Mouse (Mus musculus): Measurements from ENCODE around the gene Loxl3.

Gene Loxl3

DNA sequence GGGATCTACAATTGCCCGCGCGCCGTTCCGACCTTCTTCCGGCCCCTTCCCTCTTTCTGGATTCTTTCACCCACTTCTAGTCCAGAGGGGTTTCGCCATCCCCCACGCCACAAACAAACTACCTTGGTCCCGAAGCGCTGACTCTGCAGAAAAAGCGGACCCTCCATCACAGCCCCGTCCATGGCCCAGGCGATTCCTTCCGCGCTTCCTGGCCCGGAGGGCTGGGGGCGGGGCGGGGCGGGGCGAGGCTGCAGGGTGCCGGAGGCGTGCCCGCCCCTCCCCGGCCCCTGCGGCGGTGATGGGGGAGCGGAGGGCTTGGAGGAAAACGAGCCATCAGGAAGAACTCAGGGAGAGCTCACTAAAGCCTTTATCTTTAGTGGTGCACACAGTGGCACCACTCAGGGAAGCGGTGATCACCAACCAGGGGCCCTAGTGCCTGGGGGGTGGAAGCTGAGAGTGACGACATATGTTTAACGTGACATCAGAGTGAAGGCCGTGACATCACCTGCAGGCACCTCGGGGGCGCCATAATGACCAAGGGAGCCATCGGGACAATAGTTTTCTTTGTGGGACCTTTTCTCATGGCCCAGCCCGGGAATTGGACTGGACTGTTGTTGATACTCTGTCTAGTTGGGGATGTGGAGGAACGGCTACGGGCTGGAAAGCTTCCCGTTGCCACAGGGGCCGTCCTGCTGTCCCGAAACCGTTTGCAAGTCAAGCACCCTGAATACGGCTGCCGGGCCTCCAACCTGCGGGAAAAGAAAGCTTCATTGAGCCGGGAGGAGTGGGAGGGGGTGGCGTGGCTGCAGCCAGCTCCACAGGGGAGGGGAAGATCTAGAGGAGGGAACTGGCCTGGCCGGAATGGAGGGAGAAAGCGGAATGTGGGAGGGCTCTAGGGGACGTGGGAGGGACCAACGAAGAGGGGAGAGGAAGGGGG is at the start of gene Loxl3, which contains the start of gene Dok1:
Loxl3 (plus strand) TSS at position 925 of the 937 bp plus-strand sequence.
Dok1 (minus strand) TSS at position 223 of the 937 bp plus-strand sequence.
- peak; percentile 74 to 87 for DNase-seq (ENCODE audit: low spot score in 2 of 2)

GRCm38 (mm10) chr6:82987411-82987971 is 46.5 kb upstream of the Loxl3 start:
- no peak for DNase-seq (ENCODE audit: low spot score in 2 of 2)

DNA sequence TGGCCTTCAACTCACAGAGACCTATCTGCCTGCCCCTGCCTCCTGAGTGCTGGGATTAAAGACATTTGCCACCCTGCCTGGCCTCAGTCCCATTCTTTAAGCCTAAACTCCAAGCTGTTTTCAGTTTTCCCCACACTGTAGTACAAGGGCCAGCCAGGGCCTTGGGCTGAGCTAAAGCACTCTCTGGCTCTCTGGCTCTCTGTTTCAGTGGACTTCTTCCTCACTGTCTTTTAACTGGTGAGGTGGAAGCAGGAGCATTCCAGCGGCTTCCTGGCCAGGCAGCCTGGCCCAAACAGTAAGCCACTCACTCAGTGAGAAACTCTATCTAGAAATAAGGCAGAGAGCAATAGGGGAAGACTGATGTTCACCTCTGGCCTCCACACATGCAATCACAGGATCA is 40.3 kb upstream of the Loxl3 start:
- no peak for DNase-seq (ENCODE audit: low spot score in 2 of 2)

DNA sequence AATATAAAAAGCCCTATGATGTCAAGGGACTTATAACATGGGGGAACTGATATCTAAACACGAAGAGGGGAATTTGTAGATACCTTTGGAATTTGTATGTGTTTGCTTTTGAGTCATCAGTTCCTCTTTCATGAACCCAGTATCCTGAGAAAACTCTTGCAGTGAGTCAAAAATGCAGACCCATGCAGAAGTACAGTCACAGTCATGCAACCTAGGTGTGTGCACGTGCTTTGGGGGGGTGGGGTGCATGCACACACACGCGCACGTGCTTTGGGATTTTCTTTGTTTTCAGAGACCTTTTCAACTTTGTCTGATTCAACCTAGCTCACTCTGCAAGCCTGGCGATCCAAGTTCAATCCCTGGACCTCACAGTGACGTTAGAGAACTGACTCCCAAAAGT is 39.6 kb upstream of the Loxl3 start:
- DNase-seq (ENCODE audit: low spot score in 2 of 2) = no peak

GRCm38 (mm10) chr6:82996740-82997315 is 37.1 kb upstream of the Loxl3 start:
- DNase-seq (ENCODE audit: low spot score in 2 of 2) = peak; percentile 90 to 95

GRCm38 (mm10) chr6:82997511-82998102 is 36.4 kb upstream of the Loxl3 start:
- peak in 1 of 2 experiments; percentile 70 for DNase-seq (ENCODE audit: low spot score in 2 of 2)

DNA sequence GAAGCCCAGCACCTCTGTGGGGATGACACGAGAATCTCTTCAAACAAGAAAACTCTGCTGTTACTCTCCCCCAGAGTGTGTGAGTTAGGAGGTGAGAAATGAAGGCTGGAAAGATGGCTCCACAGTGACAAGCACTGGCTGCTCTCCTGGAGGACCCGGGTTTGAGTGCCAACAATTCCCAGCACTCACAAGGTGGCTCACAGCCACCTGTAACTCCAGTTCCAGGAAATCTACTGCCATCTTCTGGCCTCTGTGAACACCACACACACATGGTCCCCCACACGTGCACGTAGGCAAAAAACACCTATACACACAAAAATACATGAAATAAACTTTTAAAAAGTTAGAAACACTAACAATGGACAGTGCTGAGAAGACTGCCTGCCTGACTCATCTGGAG is 35.6 kb upstream of the Loxl3 start:
- DNase-seq (ENCODE audit: low spot score in 2 of 2) = peak in 1 of 2 experiments; percentile 60

- no peak for DNase-seq (ENCODE audit: low spot score in 2 of 2)
Measured at GRCm38 (mm10) chr6:82999986-83000385, 34.0 kb upstream of the Loxl3 start.

DNA sequence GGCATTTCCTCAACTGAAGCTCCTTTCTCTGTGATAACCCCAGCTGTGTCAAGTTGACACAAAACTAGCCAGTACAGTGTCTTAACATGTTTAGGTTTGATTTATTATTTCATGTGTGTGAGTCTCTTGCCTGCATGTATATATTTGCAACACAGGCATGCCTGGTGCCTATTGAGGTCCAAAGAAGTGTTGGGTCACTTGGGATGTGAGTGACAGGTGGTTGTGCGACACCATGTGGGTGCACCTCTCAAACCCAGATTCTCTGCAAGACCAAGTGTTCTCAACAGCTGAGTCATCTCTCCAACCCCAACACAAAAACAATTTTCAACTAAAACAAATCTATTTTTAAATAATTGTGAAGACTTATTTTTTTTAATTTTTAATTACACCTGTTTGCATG is 30.9 kb upstream of the Loxl3 start:
- no peak for DNase-seq (ENCODE audit: low spot score in 2 of 2)

DNA sequence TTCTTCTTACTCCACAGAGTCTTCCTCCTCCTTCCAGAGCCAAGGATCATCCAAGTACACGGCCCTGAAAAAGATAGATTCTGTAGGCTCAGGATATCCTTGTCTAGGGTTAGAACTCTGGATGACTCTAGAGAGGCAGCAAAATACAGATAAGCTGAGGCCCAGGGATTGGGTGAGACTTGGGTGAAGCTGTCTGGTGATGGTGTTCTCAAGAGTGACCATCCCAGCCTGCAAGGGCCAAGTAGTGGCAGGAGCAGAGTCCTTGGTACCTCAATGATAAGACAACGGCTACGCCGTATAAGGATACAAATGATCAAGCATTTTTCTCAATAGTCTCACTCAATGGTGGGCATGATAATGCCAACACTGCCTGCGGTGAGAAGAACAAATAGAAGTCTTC is 30.1 kb upstream of the Loxl3 start:
- peak in 1 of 2 experiments; percentile 61 for DNase-seq (ENCODE audit: low spot score in 2 of 2)

DNA sequence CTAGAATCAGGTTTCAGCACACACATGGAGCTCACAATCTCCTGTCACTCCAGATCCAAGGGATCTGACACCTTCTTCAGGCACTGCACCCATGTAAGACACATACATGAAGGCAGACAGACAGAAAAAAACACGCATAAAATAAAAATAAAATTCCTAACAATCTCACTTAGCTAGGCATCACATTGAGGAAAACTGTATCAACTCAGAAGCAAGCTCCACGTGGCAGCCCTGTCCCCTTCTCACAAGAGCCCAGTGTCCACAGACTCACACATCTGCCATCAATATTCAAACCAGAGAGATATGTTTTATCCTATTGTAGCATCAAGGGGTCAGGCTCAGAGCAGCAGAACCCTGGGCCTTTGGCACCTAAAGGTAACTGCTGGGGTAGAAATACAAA is 29.7 kb upstream of the Loxl3 start:
- no peak for DNase-seq (ENCODE audit: low spot score in 2 of 2)

GRCm38 (mm10) chr6:83004872-83005271 is 29.1 kb upstream of the Loxl3 start:
- peak; percentile 63 to 73 for DNase-seq (ENCODE audit: low spot score in 2 of 2)

- DNase-seq (ENCODE audit: low spot score in 2 of 2) = peak in 1 of 2 experiments; percentile 62
Measured at GRCm38 (mm10) chr6:83005444-83006011, 28.4 kb upstream of the Loxl3 start.

DNA sequence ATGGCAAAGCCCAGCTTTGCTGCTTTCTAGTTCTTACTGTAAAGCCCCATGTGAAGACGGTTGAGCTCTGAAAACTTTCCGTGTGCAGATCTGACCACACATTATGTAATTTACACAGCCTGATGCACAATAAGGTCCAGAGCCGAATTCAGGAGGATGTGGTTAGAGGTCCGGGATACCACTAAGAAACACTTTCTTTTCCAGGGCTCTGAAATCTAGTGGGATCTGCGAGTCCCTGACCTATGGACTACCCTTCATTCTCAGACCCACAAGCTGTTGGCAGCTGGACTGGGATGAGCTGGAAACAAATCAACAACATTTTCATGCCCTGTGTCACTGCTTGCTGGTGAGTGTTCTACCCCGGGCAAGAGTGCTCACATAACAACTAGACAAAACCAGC is 27.9 kb upstream of the Loxl3 start:
- peak in 1 of 2 experiments; percentile 57 for DNase-seq (ENCODE audit: low spot score in 2 of 2)

- peak in 1 of 2 experiments; percentile 64 for DNase-seq (ENCODE audit: low spot score in 2 of 2)
Measured at GRCm38 (mm10) chr6:83008659-83009058, 25.3 kb upstream of the Loxl3 start.

- DNase-seq (ENCODE audit: low spot score in 2 of 2) = peak in 1 of 2 experiments; percentile 65
Measured at GRCm38 (mm10) chr6:83010010-83010409, 24.0 kb upstream of the Loxl3 start.

DNA sequence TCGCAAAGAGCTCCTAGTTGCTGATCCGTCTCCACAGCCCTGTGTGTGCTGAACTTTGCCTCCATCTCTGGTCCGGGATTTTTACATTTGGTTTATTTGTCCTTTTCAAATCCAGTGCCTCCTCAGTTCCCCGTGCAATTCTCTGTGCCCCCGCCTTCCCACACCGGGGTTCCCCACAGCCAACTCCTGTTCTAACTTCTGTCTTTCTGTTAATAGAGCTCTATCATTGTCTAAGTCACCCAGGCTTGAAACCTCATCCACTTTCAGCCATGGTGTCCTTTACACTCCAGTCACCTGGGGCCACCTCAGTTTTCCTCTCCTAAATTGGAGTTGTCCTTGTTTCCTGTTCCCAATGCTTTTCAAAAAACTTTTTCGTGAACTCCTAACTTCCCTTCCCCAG is 22.7 kb upstream of the Loxl3 start:
- DNase-seq (ENCODE audit: low spot score in 2 of 2) = no peak

GRCm38 (mm10) chr6:83011756-83012155 is 22.2 kb upstream of the Loxl3 start:
- no peak for DNase-seq (ENCODE audit: low spot score in 2 of 2)

DNA sequence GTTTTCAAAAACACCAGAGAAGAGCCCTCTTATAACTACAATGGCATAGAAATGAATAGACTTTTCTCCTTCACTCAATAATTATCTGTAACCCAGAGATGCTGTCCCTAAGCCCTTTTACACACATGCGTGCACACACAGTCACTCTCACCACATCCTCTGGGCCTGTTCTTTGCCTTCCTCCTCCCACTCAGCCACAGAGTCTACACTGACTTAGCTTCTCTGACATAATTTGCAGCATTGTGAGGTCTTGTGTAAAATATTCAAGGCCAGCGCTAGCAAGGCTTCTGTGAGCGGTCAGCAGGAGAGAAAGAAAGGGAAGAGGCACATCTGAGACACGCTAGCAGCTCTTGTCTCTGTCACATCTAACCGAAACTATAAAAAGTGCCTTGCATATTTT is 20.5 kb upstream of the Loxl3 start:
- DNase-seq (ENCODE audit: low spot score in 2 of 2) = peak in 1 of 2 experiments; percentile 39

GRCm38 (mm10) chr6:83014482-83015466 is 19.2 kb upstream of the Loxl3 start:
- peak; percentile 78 to 81 for DNase-seq (ENCODE audit: low spot score in 2 of 2)

DNA sequence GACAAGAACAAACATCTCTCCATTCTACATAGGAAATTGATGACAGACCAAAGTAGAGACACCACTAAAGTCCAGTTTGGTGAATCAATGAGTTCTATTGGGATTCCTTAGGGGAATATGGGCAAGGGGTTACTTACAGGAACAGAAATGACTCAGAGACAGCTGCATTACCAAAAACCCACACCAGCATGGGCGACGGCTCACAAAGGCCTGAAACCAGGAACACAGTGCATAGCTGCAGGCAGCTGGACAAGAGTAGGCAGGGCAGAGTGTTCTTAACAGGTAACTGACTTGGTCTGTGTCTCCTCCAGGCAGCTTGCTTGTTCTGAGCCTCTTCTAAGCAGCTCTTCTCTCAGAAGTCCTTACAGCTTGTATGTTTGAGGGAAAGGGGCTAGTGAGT is 18.2 kb upstream of the Loxl3 start:
- no peak for DNase-seq (ENCODE audit: low spot score in 2 of 2)

All from spleen, postnatal 4 days (tissue).